Mouse (Mus musculus): ENCODE results near the gene Cavin1.

- TF ChIP-seq CHD2 (IDR thresholded peaks at IDR 0.05; ENCODE audit: low read depth, low read length) (0 out of 2 replicates have a peak, but pooled peaks have one; percentile 70), MAFK (IDR thresholded peaks at IDR 0.05; ENCODE audit: insufficient read depth, low read depth, low read length) (no peak), ZC3H11A (IDR thresholded peaks at IDR 0.05; ENCODE audit: borderline replicate concordance, low read depth, low read length) (no peak), ZNF384 (IDR thresholded peaks at IDR 0.05; ENCODE audit: low read depth, low read length) (no peak)
Measured at GRCm38 (mm10) chr11:100939512-100940151, 31.1 kb downstream of the Cavin1 start, which contains the start of gene Stat3.
